Mouse (Mus musculus) limb, embryonic 15.5 days (tissue): ENCODE results near the gene Esyt1. TPM values are rescaled to one million over a fixed set of nuclear protein-coding genes. Genes with fewer than 3 reads are reported as not detected.

Experiments
- ATAC-seq: fragments of 200-750 bp; cut with Nextera tagmentation; 2 replicates; pipeline ENCODE4 v1.8.0; 2017; ENCODE audit warnings: low read depth, moderate TSS enrichment; ENCODE audit not compliant: insufficient number of reproducible peaks, low FRiP score, low TSS enrichment
- H3K27ac ChIP-seq: fragments of 300-500 bp; sonication (generic); 2 replicates; pipeline ENCODE4 v1.5.1; 2015; ENCODE audit warnings: moderate library complexity, mild to moderate bottlenecking, inconsistent platforms
- H3K27me3 ChIP-seq: fragments of 300-500 bp; sonication (generic); 2 replicates; pipeline ENCODE4 v1.6.1; 2015; ENCODE audit warnings: inconsistent platforms
- H3K36me3 ChIP-seq: fragments of 300-500 bp; sonication (generic); 2 replicates; pipeline ENCODE4 v1.6.1; 2015; ENCODE audit warnings: inconsistent platforms
- H3K4me1 ChIP-seq: fragments of 300-500 bp; sonication (generic); 2 replicates; pipeline ENCODE4 v1.6.1; 2015; ENCODE audit warnings: inconsistent platforms
- H3K4me2 ChIP-seq: fragments of 300-500 bp; sonication (generic); 2 replicates; pipeline ENCODE4 v1.6.1; 2015; ENCODE audit warnings: mild to moderate bottlenecking, inconsistent platforms
- H3K4me3 ChIP-seq: fragments of 300-500 bp; sonication (generic); 2 replicates; pipeline ENCODE4 v1.5.1; 2015; ENCODE audit warnings: mild to moderate bottlenecking, inconsistent platforms
- H3K9ac ChIP-seq: fragments of 300-500 bp; sonication (generic); 2 replicates; pipeline ENCODE4 v1.6.1; 2015; ENCODE audit warnings: inconsistent platforms
- H3K9me3 ChIP-seq: fragments of 300-500 bp; sonication (generic); 2 replicates; pipeline ENCODE4 v1.6.1; 2016; ENCODE audit warnings: inconsistent platforms
- WGBS: fragments of 180-500 bp; shearing (Covaris S2); methylation state at CpG from one replicate; pipeline ENCODE4 v1.1.7; 2015; 5-methylcytosine and 5-hydroxymethylcytosine counted together
- polyA plus RNA-seq: library from polyadenylated mRNA; unstranded; fragments of >200 nt; fragmentation: Nextera tagmentation; extraction: Ambion mirVana; gene quantifications from 2 replicates; pipeline ENCODE4 v1.2.1, GENCODE M21; 2015

Gene Esyt1
- polyA plus RNA-seq, 1 experiment from 2014 or later, result 44.9 TPM

DNA sequence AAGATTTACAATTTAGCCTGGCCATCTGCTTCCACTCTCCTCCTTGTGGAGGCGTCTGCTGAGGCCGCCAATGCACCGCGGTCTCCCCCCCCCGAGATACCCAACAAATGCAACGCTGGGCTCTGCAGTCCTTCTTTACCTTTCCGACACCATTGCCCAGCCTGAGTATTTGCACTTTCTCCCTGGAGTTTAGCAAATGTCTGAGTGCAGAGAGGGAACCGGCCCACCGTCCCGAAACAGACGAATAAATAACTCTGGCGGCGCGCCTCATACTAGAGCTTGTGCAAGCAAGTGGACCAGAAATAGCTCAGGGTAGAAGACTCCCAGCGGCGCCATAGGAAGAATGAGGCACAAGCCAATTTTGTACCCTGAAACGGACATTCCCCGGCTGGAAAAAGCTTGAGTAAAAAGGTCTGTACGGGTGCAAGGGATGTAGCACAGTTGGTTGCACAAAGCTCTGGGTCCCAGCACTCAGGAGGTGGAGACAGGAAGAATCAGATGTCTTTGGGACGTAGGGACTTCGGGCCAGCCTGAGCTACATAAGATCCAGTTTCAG is 26.5 kb downstream of the Esyt1 start:
- 0 out of 2 replicates have a peak, but pooled peaks have one; percentile 9 for ATAC-seq
- peak overlapping the region; percentile 92 for H3K27ac ChIP-seq

DNA sequence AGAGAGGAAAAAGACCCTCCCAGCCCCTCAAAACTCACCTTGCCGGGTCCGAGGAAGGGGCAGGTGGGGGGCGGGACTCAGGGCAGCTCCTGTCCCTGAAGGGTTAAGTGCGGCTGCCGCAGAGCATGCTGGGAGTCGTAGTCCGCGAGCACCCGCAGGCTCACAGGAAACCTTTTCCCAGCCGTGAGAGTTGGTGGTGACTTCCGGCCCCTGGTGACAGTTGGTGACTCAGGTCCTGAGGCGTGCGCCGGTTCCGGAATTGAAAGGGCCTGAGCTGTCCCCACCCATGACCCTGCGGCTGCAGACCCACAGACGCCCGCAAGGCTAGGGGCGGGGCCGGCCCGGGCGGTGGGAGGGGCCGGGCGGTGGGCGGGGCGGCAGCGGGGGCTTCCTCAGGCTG is 27.1 kb downstream of the Esyt1 start, which contains the start of gene Myl6b:
Gene Myl6b (minus strand): TSS at position 96 of the 400 bp plus-strand sequence.
- Histone ChIP-seq H3K4me3 (peak within 1 kb of the TSS; percentile 58), H3K4me1 (peaks cover 23% of the 10 kb centered on the region), H3K27ac (peak within 1 kb of the TSS; percentile 92), H3K9ac (peak within 1 kb of the TSS; percentile 50), H3K9me3 (no peaks in the 10 kb centered on the region), H3K36me3 (no peaks in the 10 kb centered on the region), H3K4me2 (peak within 1 kb of the TSS; percentile 69), H3K27me3 (no peaks in the 10 kb centered on the region)
- WGBS, result 0% methylated on average over 27 of the region's 27 CpGs
- ATAC-seq, result peak; percentile 83

More for the DNA sequence above, 26.5 kb downstream of the Esyt1 start:
- H3K27me3 ChIP-seq, result no peaks in the 10 kb centered on the region
- no peaks in the 10 kb centered on the region for H3K9me3 ChIP-seq
- peak overlapping the region; percentile 50 for H3K9ac ChIP-seq
- H3K4me2 ChIP-seq, result peak overlapping the region; percentile 69
- H3K4me3 ChIP-seq, result peak overlapping the region; percentile 58
- WGBS, result 2% methylated on average over 21 of the region's 21 CpGs
- H3K36me3 ChIP-seq, result no peaks in the 10 kb centered on the region
- H3K4me1 ChIP-seq, result peaks cover 23% of the 10 kb centered on the region

GRCm38 (mm10) chr10:128497134-128497737 is 28.4 kb downstream of the Esyt1 start:
- Histone ChIP-seq H3K36me3 (no peaks in the 10 kb centered on the region), H3K9me3 (no peaks in the 10 kb centered on the region), H3K9ac (no peak overlapping the region), H3K27me3 (no peaks in the 10 kb centered on the region), H3K4me3 (no peak overlapping the region), H3K27ac (no peak overlapping the region), H3K4me2 (0 out of 2 replicates have a peak overlapping the region, but pooled peaks have one; percentile 5), H3K4me1 (peaks cover 27% of the 10 kb centered on the region)
- WGBS, result 46% methylated on average over 6 of the region's 6 CpGs
- no peak for ATAC-seq

DNA sequence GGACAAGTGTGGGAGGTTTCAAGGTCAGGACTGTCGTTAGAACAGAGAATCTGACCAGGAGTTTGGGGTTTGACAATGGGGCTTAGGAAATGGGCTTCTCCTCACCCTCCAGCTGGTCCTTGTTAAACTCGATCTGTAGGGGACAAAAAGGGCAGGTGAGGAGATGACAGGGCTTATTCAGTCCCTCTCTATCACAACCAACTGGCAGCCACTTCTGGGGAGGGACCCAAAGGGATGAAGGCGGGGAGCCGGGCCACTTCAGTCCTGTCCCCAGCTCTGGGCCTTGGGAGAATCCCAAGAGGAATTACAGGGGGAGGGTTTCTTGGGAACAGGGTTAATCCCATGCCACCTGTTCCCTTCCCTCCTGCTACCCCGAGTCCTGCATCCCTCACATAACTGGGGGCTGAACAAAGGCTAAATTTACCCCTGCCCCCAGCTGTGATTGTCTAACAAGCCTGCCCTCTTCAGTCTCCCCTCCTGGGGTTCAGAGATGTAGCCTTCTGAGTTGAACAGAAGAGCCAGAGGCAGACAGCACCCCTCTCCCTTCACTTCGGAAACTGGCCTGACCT is 29.1 kb downstream of the Esyt1 start:
- Histone ChIP-seq H3K27ac (no peak overlapping the region; the same call in 1 of the 2 replicates), H3K4me3 (no peak overlapping the region)
- 39% methylated on average over 6 of the region's 6 CpGs for WGBS

GRCm38 (mm10) chr10:128495903-128496302 is 29.8 kb downstream of the Esyt1 start:
- Histone ChIP-seq H3K27me3 (no peaks in the 10 kb centered on the region), H3K36me3 (peaks cover 11% of the 10 kb centered on the region), H3K4me1 (peaks cover 40% of the 10 kb centered on the region), H3K4me2 (no peak overlapping the region), H3K9me3 (no peaks in the 10 kb centered on the region), H3K27ac (no peak overlapping the region; the same call in 1 of the 2 replicates), H3K9ac (no peak overlapping the region), H3K4me3 (no peak overlapping the region)
- no peak for ATAC-seq
- WGBS, result 68% methylated on average over 4 of the region's 4 CpGs

More for the DNA sequence above, 29.1 kb downstream of the Esyt1 start:
- Histone ChIP-seq H3K27me3 (no peaks in the 10 kb centered on the region), H3K4me2 (no peak overlapping the region), H3K36me3 (peaks cover 4% of the 10 kb centered on the region), H3K9me3 (no peaks in the 10 kb centered on the region), H3K9ac (no peak overlapping the region), H3K4me1 (peaks cover 33% of the 10 kb centered on the region)
- no peak for ATAC-seq

GRCm38 (mm10) chr10:128495270-128495669 is 30.4 kb downstream of the Esyt1 start:
- no peaks in the 10 kb centered on the region for H3K27me3 ChIP-seq
- no peak overlapping the region for H3K9ac ChIP-seq
- peak overlapping the region; percentile 64 for H3K4me2 ChIP-seq
- H3K4me3 ChIP-seq, result peak overlapping the region; percentile 83
- no peak overlapping the region for H3K27ac ChIP-seq
- H3K36me3 ChIP-seq, result peaks cover 16% of the 10 kb centered on the region
- WGBS, result 70% methylated on average over 2 of the region's 2 CpGs
- no peaks in the 10 kb centered on the region for H3K9me3 ChIP-seq
- no peak for ATAC-seq
- H3K4me1 ChIP-seq, result peaks cover 46% of the 10 kb centered on the region

DNA sequence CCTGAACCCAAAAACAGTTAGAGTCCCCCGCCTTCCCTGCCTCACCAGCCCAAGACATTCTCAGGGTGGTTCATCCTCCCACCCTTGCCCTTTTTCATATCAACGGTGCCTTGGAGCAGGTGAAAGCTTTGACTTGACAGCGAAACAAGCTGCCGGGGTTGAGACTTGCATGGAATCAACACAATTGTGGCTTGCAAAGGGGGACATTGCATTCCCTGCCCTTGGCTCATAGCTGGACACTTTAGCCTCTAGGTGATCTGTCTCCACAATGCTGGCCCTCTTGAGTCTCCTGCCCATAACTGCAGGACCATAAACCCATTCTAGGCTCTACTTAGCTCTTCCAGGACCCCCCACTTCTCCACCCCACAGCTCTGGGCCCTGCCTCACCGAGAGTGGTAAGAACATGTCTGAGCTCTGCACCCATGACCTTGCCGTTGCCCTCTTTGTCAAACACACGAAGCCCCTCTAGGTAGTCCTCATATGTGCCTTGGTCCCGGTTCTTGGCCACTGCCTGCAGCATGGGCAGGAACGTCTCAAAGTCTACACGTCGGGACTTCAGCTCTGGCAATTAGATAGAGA is 30.9 kb downstream of the Esyt1 start:
- peak overlapping the region; percentile 83 for H3K4me3 ChIP-seq
- WGBS, result 52% methylated on average over 11 of the region's 11 CpGs
- peaks cover 51% of the 10 kb centered on the region for H3K4me1 ChIP-seq

DNA sequence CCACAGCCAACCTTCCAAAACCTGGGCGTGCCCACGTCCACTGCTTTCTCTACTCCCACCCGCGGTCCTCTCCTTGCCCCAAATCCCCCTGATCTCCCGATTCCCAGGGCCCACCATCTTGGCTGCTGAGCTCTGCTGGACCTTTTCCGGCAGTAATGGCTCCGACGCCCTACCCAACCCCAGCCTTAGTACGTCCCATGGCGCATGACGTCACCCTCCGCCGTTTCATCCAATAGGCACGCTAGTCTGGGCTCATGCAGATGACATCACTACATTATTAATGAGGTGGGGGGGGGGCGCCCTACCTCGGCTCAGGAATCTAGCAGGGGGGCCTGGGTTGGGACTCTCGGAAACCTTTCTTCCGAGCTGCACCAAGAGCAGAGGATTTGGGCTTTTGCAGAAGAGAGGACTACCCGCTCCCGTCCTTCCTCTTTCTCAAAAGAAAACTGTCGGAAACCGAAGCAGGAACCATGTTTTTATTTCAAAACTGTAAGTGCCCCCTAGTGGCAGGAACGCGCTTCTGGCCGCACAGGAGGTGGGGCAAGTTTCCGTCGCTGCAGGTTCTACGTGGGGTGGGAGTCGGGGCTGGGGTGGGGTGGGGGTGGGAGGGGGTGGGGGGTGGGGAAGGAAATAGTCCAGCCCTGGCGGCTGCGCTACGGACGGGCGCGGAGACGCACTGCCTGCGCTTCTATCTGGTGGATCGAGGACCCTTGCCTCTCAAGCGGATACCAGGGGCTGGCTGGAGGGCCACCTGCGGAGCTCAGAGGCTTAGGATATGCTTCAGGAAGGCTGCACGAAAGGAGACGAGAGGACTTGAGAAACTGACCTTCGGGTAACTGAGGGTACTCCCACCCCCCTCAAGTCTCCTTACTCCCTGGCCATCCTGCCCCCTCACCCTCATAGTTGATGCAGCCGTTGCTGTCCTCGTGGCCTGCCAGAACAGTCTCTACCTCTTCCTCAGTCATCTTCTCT is 31.7 kb downstream of the Esyt1 start, which contains the start of gene Myl6:
Gene Myl6 (minus strand): TSS at position 451 of the 972 bp plus-strand sequence.
- peak; percentile 91 for ATAC-seq
- Histone ChIP-seq H3K36me3 (peaks cover 29% of the 10 kb centered on the region), H3K9me3 (no peaks in the 10 kb centered on the region)

More for the DNA sequence above, 30.9 kb downstream of the Esyt1 start:
- Histone ChIP-seq H3K27ac (peak overlapping the region; percentile 100), H3K9ac (peak overlapping the region; percentile 62), H3K4me2 (peak overlapping the region; percentile 64), H3K36me3 (peaks cover 22% of the 10 kb centered on the region), H3K27me3 (no peaks in the 10 kb centered on the region), H3K9me3 (no peaks in the 10 kb centered on the region)
- no peak for ATAC-seq

GRCm38 (mm10) chr10:128493319-128493694 is 32.4 kb downstream of the Esyt1 start:
- Histone ChIP-seq H3K9ac (peak overlapping the region; percentile 74), H3K27me3 (no peaks in the 10 kb centered on the region), H3K36me3 (peaks cover 36% of the 10 kb centered on the region), H3K4me1 (peaks cover 47% of the 10 kb centered on the region), H3K9me3 (no peaks in the 10 kb centered on the region), H3K27ac (peak overlapping the region; percentile 100), H3K4me2 (peak overlapping the region; percentile 72), H3K4me3 (peak overlapping the region; percentile 83)
- peak; percentile 1 for ATAC-seq
- 0% methylated on average over 12 of the region's 12 CpGs for WGBS

More for the DNA sequence above, 31.7 kb downstream of the Esyt1 start, which contains the start of gene Myl6:
- H3K4me3 ChIP-seq, result peak within 1 kb of the TSS; percentile 83
- H3K4me2 ChIP-seq, result peak within 1 kb of the TSS; percentile 72
- H3K27ac ChIP-seq, result peak within 1 kb of the TSS; percentile 100
- H3K27me3 ChIP-seq, result no peaks in the 10 kb centered on the region
- H3K4me1 ChIP-seq, result peaks cover 49% of the 10 kb centered on the region
- H3K9ac ChIP-seq, result peak within 1 kb of the TSS; percentile 74
- under 1% methylated on average over 43 of the region's 45 CpGs for WGBS

GRCm38 (mm10) chr10:128492633-128493311 is 32.9 kb downstream of the Esyt1 start:
- Histone ChIP-seq H3K27ac (peak overlapping the region; percentile 100), H3K4me3 (peak overlapping the region; percentile 83), H3K4me2 (peak overlapping the region; percentile 72), H3K27me3 (no peaks in the 10 kb centered on the region), H3K9ac (peak overlapping the region; percentile 74), H3K36me3 (peaks cover 41% of the 10 kb centered on the region), H3K4me1 (peaks cover 42% of the 10 kb centered on the region), H3K9me3 (no peaks in the 10 kb centered on the region)
- ATAC-seq, result peak; percentile 64; the same call in 1 of the 2 replicates
- 12% methylated on average over 12 of the region's 12 CpGs for WGBS
